Mouse (Mus musculus): ENCODE results near the gene Bcat2. TPM values are rescaled to one million over a fixed set of nuclear protein-coding genes. Genes with fewer than 3 reads are reported as not detected.

The Bcat2 gene
- total and polyA plus RNA-seq, 3 experiments = 13.5 to 65.6 (median 30.9) TPM

- Histone ChIP-seq H3K27me3 (replicated peaks) (no peaks in the 10 kb centered on the region), H3K4me1 (ENCODE audit: control insufficient read depth in 1 of 2, insufficient read depth in 2 of 2) (peaks cover 0 to 2% of the 10 kb centered on the region in 2 experiments; a peak in 1 of 4 replicates), H3K27ac (ENCODE audit: insufficient read depth, low read depth) (peak overlapping the region; percentile 1; the same call in 1 of the 2 replicates), H3K79me2 (replicated peaks; ENCODE audit: control insufficient read depth, extremely low read depth, insufficient read depth, poor library complexity, severe bottlenecking) (no peaks in the 10 kb centered on the region), H3K9ac (ENCODE audit: insufficient read depth, low read depth) (peak overlapping the region; percentile 74), H3K36me3 (replicated peaks in 1 of 2; ENCODE audit: control insufficient read depth in 1 of 2, insufficient read depth in 1 of 2, low read length in 1 of 2) (peaks cover 0 to 16% of the 10 kb centered on the region in 2 experiments), H3K4me3 (replicated peaks in 1 of 3; ENCODE audit: low read depth in 2 of 3, low read length in 2 of 3, poor library complexity in 1 of 3) (peak overlapping the region in 2 of 3 experiments; percentile 26 to 55), H3K9me3 (replicated peaks; ENCODE audit: low read length) (peaks cover 26% of the 10 kb centered on the region), H3K4me2 (ENCODE audit: insufficient read depth, low read depth, poor library complexity, severe bottlenecking) (peak overlapping the region; percentile 64)
- no peak for TF ChIP-seq TCF12 (IDR thresholded peaks at IDR 0.05; ENCODE audit: low read depth, low read length)
- TF ChIP-seq NRF1 (IDR thresholded peaks at IDR 0.05; ENCODE audit: low read depth, low read length) = peak; percentile 66
- peak; percentile 20; the same call in 1 of the 2 replicates for TF ChIP-seq IRF4 (IDR thresholded peaks at IDR 0.05; ENCODE audit: low read depth, low read length)
- no peak for TF ChIP-seq CHD2 (IDR thresholded peaks at IDR 0.05; ENCODE audit: low read length)
- peak; percentile 46 for TF ChIP-seq RAD21 (IDR thresholded peaks at IDR 0.05; ENCODE audit: low read depth, low read length)
- TF ChIP-seq ZNF384 (IDR thresholded peaks at IDR 0.05; ENCODE audit: low read depth, low read length) = no peak
- TF ChIP-seq JUND (conservative IDR thresholded peaks at IDR 0.05; ENCODE audit: low read depth, low read length) = no peak
- no peak for TF ChIP-seq KAT2A (IDR thresholded peaks at IDR 0.05; ENCODE audit: insufficient replicate concordance, low read length)
- no peak for TF ChIP-seq UBTF (IDR thresholded peaks at IDR 0.05; ENCODE audit: low read depth, low read length)
- no peak for TF ChIP-seq PAX5 (IDR thresholded peaks at IDR 0.05; ENCODE audit: low read length)
- TF ChIP-seq MAZ (IDR thresholded peaks at IDR 0.05; ENCODE audit: low read depth, low read length) = no peak
- 0 out of 2 replicates have a peak, but pooled peaks have one; percentile 5 for TF ChIP-seq ZC3H11A (IDR thresholded peaks at IDR 0.05; ENCODE audit: low read depth, low read length)
- peak; percentile 60; the same call in 1 of the 2 replicates for TF ChIP-seq POLR2A (IDR thresholded peaks at IDR 0.05; ENCODE audit: low read depth, low read length)
- no peak for TF ChIP-seq CHD1 (IDR thresholded peaks at IDR 0.05; ENCODE audit: low read depth, low read length)
- no peak for TF ChIP-seq POLR2AphosphoS2 (IDR thresholded peaks at IDR 0.05; ENCODE audit: low read depth, low read length)
- TF ChIP-seq E2F4 (IDR thresholded peaks at IDR 0.05; ENCODE audit: insufficient replicate concordance, low read depth, low read length) = no peak
- 0 out of 2 replicates have a peak, but pooled peaks have one; percentile 24 for TF ChIP-seq MXI1 (IDR thresholded peaks at IDR 0.05; ENCODE audit: low read depth, low read length)
- no peak for TF ChIP-seq JUN (IDR thresholded peaks at IDR 0.05; ENCODE audit: insufficient read depth, low read depth, low read length)
- peak; percentile 75 for TF ChIP-seq SMC3 (IDR thresholded peaks at IDR 0.05; ENCODE audit: low read depth, low read length)
- TF ChIP-seq RCOR1 (conservative IDR thresholded peaks at IDR 0.05; ENCODE audit: low read depth, low read length) = no peak
- TF ChIP-seq HCFC1 (IDR thresholded peaks at IDR 0.05; ENCODE audit: low read depth, low read length) = no peak
- no peak for TF ChIP-seq MAFK (IDR thresholded peaks at IDR 0.05; ENCODE audit: insufficient replicate concordance, low read length)
- TF ChIP-seq ZMIZ1 (IDR thresholded peaks at IDR 0.05; ENCODE audit: low read depth, low read length) = no peak
- TF ChIP-seq ETS1 (conservative IDR thresholded peaks at IDR 0.05; ENCODE audit: low read depth, low read length) = no peak
- peak; percentile 96 for TF ChIP-seq BHLHE40 (IDR thresholded peaks at IDR 0.05; ENCODE audit: low read depth, low read length)
- TF ChIP-seq TBP (conservative IDR thresholded peaks at IDR 0.05; ENCODE audit: low read depth, low read length) = no peak
- TF ChIP-seq MAX (IDR thresholded peaks at IDR 0.05; ENCODE audit: low read length) = no peak; the same call in 1 of the 2 replicates
- TF ChIP-seq MEF2A (IDR thresholded peaks at IDR 0.05; ENCODE audit: borderline replicate concordance, low read depth, low read length) = 0 out of 2 replicates have a peak, but pooled peaks have one; percentile 46
- TF ChIP-seq USF2 (conservative IDR thresholded peaks at IDR 0.05; ENCODE audit: low read depth, low read length) = no peak
- TF ChIP-seq SIN3A (IDR thresholded peaks at IDR 0.05; ENCODE audit: low read length) = no peak
- no peak for TF ChIP-seq MYC (IDR thresholded peaks at IDR 0.05; ENCODE audit: low read depth, low read length)
- peak in 1 of 2 experiments; percentile 86; a peak in 2 of 4 replicates for TF ChIP-seq CTCF (conservative IDR thresholded peaks at IDR 0.05 in 1 of 2, IDR thresholded peaks at IDR 0.05 in 1 of 2; ENCODE audit: low read depth in 2 of 2, low read length in 2 of 2)
- TF ChIP-seq USF1 (IDR thresholded peaks at IDR 0.05; ENCODE audit: low read depth, low read length) = no peak
- TF ChIP-seq EP300 (IDR thresholded peaks at IDR 0.05; ENCODE audit: low read length) = no peak
- TF ChIP-seq GABPA (IDR thresholded peaks at IDR 0.05; ENCODE audit: insufficient replicate concordance, low read depth, low read length) = no peak
- 0 out of 2 replicates have a peak, but pooled peaks have one; percentile 34 for TF ChIP-seq NELFE (IDR thresholded peaks at IDR 0.05; ENCODE audit: low read depth, low read length)
- TF ChIP-seq ELF1 (IDR thresholded peaks at IDR 0.05; ENCODE audit: low read depth, low read length) = peak; percentile 32; the same call in 1 of the 2 replicates
- no peak for TF ChIP-seq ZKSCAN1 (IDR thresholded peaks at IDR 0.05; ENCODE audit: borderline replicate concordance, low read depth, low read length)
- dilution Hi-C loops (cut with MboI; ENCODE audit: extremely low pct_ligation_motif_present, extremely low pct_unique_long_range_greater_than_20kb, low sequenced_read_pairs) (no loop called here), in situ Hi-C loops (cut with MboI; ENCODE audit: low pct_ligation_motif_present, low pct_unique_long_range_greater_than_20kb, low sequenced_read_pairs) (no loop called here)
- peak; percentile 25 for DNase-seq (ENCODE audit: extremely low read depth)
These were observed 58.7 kb downstream of the Bcat2 start for GRCm38 (mm10) chr7:45628364-45629294.
